Mouse (Mus musculus): ENCODE measurements around the gene Anapc11.

Anapc11 gene

GRCm38 (mm10) chr11:120627468-120628300 lies 29.5 kb downstream of the Anapc11 start:
- in situ Hi-C loops (cut with MboI, MseI), result no loop called here

- in situ Hi-C loops (cut with MboI, MseI), result no loop called here
Measured at GRCm38 (mm10) chr11:120628601-120629340, 30.6 kb downstream of the Anapc11 start.

- in situ Hi-C loops (cut with MboI, MseI), result no loop called here
Measured at GRCm38 (mm10) chr11:120629341-120629730, 31.1 kb downstream of the Anapc11 start.

- in situ Hi-C loops (cut with MboI, MseI), result no loop called here
Measured at GRCm38 (mm10) chr11:120629911-120630310, 31.7 kb downstream of the Anapc11 start.

- in situ Hi-C loops (cut with MboI, MseI), result no loop called here
Measured at GRCm38 (mm10) chr11:120630401-120630871, 32.2 kb downstream of the Anapc11 start.

GRCm38 (mm10) chr11:120630881-120631725 lies 32.9 kb downstream of the Anapc11 start:
- in situ Hi-C loops (cut with MboI, MseI), result no loop called here

- in situ Hi-C loops (cut with MboI, MseI), result no loop called here
Measured at GRCm38 (mm10) chr11:120631726-120632448, 33.7 kb downstream of the Anapc11 start.

- in situ Hi-C loops (cut with MboI, MseI), result no loop called here
Measured at GRCm38 (mm10) chr11:120632559-120633519, 34.6 kb downstream of the Anapc11 start.

GRCm38 (mm10) chr11:120633520-120634343 lies 35.5 kb downstream of the Anapc11 start, which contains the start of gene Mafg:
Gene Mafg (minus strand): TSS chr11:120633600.
- in situ Hi-C loops (cut with MboI, MseI), result no loop called here

- in situ Hi-C loops (cut with MboI, MseI), result no loop called here
Measured at GRCm38 (mm10) chr11:120634810-120635209, 36.6 kb downstream of the Anapc11 start.

GRCm38 (mm10) chr11:120641255-120641654 lies 43.0 kb downstream of the Anapc11 start:
- in situ Hi-C loops (cut with MboI, MseI), result no loop called here

- in situ Hi-C loops (cut with MboI, MseI), result no loop called here
Measured at GRCm38 (mm10) chr11:120641869-120642268, 43.6 kb downstream of the Anapc11 start.

GRCm38 (mm10) chr11:120642939-120643600 lies 44.8 kb downstream of the Anapc11 start:
- in situ Hi-C loops (cut with MboI, MseI), result no loop called here

- in situ Hi-C loops (cut with MboI, MseI), result no loop called here
Measured at GRCm38 (mm10) chr11:120643601-120643987, 45.4 kb downstream of the Anapc11 start, which contains the start of gene Pycr1. Gene Pycr1 (minus strand): TSS chr11:120643769.

GRCm38 (mm10) chr11:120647047-120647830 lies 49.0 kb downstream of the Anapc11 start:
- in situ Hi-C loops (cut with MboI, MseI), result no loop called here

GRCm38 (mm10) chr11:120648001-120648476 lies 49.8 kb downstream of the Anapc11 start, which contains the start of gene Myadml2:
Gene Myadml2 (minus strand): TSS chr11:120648158.
- in situ Hi-C loops (cut with MboI, MseI), result no loop called here

GRCm38 (mm10) chr11:120651872-120652271 lies 53.7 kb downstream of the Anapc11 start:
- in situ Hi-C loops (cut with MboI, MseI), result no loop called here

Data from T-helper 1 cell (primary cell).